Mouse (Mus musculus): ENCODE results near the gene Gtpbp1. TPM values are rescaled to one million over a fixed set of nuclear protein-coding genes. Genes with fewer than 3 reads are reported as not detected.

Gene Gtpbp1
- total RNA-seq, 2 experiments from 2014 or later, result 46.2 to 52.6 TPM

DNA sequence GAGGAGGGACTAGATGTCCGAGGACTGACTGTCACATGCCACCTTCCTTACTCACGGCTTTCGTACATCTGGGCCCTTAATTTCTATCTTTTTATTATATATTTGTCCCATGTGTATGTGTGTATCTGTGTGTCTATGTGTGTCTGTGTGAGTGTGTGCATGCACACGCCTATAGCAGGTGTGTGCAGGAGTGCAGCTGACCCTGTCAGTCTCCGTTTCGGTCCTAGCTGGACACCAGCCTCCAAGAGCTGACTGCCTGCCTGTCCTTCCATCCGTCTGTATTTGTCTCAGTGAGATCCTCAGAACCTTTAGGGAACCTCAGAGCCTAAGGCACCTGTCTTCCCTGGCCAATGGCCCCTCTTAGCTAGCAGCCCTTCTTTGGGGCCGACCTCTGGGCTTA lies 29.6 kb downstream of the Gtpbp1 start:
- no peak for DNase-seq (ENCODE audit: extremely low spot score in 1 of 2, low spot score in 1 of 2)

DNA sequence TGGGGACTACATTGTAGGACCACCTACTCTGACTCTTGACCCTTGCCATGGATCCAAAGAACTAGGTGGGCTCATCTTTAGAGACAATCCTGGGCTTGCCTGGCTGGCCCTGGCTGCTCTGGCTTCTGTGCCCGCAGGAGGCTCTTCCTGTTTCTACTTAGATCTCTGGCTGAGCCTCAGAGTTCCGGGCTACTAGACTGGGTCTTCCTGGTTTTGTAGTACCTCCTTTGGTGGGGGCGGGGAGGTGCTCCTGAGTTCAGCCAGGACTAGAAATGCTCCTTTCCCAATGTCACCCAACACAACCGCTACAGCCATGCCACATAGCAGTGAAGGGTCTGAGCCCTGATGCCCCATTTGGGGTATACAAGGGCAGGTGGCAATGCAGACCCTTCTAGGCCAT lies 30.2 kb downstream of the Gtpbp1 start:
- DNase-seq (ENCODE audit: extremely low spot score in 1 of 2, low spot score in 1 of 2), result no peak

DNA sequence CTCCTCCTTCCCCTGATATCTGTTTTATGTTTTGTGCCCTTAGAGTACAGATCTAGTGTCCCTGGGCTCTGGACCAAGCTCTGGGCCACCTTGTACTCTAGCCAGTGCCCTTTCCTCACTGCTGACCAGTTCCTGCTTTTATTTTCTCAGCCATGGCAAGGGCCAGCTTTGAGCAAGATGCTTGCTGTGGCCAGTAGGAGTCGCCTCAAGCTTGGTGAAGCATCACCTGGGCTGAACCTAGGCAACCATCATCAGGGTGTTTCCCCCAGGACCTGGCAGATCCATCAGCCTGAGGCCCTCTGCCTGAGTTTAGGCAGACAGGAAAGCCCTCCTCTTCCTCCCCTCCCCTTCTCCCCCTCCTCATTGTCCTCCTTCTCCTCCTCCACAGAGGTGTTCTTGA lies 32.8 kb downstream of the Gtpbp1 start:
- DNase-seq (ENCODE audit: extremely low spot score in 1 of 2, low spot score in 1 of 2), result peak in 1 of 2 experiments; percentile 35

DNA sequence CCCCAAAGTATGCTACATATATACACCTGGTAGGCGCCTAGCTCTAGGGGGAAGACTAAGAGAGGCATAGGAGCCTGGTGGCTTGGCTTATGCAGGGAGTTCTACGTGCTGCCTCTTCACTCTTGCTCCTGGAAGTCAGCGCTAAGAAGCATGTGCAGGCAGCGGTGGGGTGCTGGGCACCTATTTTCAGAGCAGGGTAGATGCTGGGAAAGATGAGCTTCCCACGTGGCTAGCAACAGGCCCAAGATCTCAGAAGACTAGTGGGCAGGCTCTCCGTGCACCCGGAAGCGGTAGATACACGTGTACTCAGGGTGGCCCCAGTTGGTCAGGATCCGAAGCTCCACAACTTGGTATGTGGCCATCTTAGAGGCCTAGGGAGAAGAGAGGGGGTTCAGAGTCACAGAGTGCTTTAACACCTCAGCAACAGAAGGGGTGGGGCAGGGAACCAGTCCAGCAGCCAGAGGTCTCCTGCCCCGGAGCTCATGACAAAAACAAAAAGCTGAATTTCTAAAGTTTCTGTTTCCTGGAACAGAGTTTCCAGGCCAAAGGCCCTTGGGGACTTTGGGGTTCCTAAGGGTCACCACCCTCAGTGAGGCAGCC lies 34.6 kb downstream of the Gtpbp1 start:
- no peak for DNase-seq (ENCODE audit: extremely low spot score in 1 of 2, low spot score in 1 of 2)

GRCm38 (mm10) chr15:79727840-79728239 lies 37.2 kb downstream of the Gtpbp1 start:
- DNase-seq (ENCODE audit: extremely low spot score in 1 of 2, low spot score in 1 of 2), result no peak

GRCm38 (mm10) chr15:79728311-79728710 lies 37.7 kb downstream of the Gtpbp1 start:
- no peak for DNase-seq (ENCODE audit: extremely low spot score in 1 of 2, low spot score in 1 of 2)

GRCm38 (mm10) chr15:79728731-79729388 lies 38.2 kb downstream of the Gtpbp1 start:
- DNase-seq (ENCODE audit: extremely low spot score in 1 of 2, low spot score in 1 of 2), result no peak

DNA sequence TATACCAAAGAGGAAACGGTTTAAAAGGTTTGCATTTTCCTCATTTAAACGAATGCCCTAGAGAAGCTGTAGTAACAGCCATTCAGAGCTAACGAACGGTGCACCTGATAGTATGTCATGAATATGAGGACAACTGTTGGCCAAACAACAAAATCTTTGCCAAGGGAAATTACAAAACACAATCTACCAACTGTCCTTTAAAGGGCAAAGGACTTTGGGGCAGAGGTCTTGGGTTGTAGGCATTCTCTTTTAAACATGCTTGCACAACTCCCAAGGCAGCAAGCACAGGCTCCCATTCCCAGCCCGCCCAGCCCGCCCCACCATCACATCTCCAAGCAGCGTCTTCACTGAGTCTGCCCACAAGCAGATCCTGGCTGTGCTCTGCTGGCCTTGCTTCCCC lies 40.9 kb downstream of the Gtpbp1 start:
- no peak for DNase-seq (ENCODE audit: extremely low spot score in 1 of 2, low spot score in 1 of 2)

GRCm38 (mm10) chr15:79733192-79733591 lies 42.5 kb downstream of the Gtpbp1 start:
- DNase-seq (ENCODE audit: extremely low spot score in 1 of 2, low spot score in 1 of 2), result no peak

DNA sequence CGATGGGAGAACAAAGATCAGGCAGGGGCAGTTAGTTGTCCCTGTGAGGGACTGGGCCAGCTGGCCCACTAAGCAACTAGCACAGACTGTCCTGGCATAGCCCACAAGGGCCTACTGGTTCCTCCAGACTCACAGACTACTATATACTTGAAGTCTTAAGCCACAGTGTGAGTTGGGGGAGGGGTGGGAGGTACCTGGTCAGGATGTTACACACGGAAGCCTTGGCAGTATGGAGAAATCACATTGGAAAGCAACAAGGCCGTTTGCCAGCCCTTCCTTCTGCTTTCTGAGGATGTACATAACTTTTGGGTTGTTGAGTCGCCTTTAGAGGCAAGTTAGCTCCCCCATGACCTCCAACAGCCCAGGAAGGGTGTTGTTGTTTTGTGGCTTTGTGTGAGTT lies 43.0 kb downstream of the Gtpbp1 start:
- no peak for DNase-seq (ENCODE audit: extremely low spot score in 1 of 2, low spot score in 1 of 2)

GRCm38 (mm10) chr15:79734311-79734710 lies 43.7 kb downstream of the Gtpbp1 start:
- no peak for DNase-seq (ENCODE audit: extremely low spot score in 1 of 2, low spot score in 1 of 2)

- no peak for DNase-seq (ENCODE audit: extremely low spot score in 1 of 2, low spot score in 1 of 2)
Observed at GRCm38 (mm10) chr15:79740739-79741138, 50.1 kb downstream of the Gtpbp1 start.

- no peak for DNase-seq (ENCODE audit: extremely low spot score in 1 of 2, low spot score in 1 of 2)
Observed at GRCm38 (mm10) chr15:79741173-79741858, 50.7 kb downstream of the Gtpbp1 start.

GRCm38 (mm10) chr15:79741921-79742705 lies 51.5 kb downstream of the Gtpbp1 start, which contains the start of gene Sun2:
TSS of gene Sun2 (minus strand) at chr15:79742536.
- peak; percentile 81 to 85 for DNase-seq (ENCODE audit: extremely low spot score in 1 of 2, low spot score in 1 of 2)

DNA sequence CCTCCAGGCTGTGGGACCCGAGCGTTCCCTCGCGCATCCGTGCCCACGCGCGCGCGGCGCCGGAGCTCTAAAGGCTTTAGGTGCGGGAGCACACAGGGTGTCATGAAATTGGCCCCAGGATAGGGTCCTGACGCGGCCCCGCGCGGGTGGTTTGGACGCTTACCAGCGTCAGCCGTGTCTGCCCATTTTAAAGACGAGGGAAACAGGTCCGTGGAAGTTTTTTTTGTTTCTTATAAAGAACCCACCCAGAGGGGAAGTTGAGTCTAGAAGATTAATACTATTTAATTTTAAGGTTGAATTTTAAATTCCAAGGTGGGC lies 52.0 kb downstream of the Gtpbp1 start:
- no peak for DNase-seq (ENCODE audit: extremely low spot score in 1 of 2, low spot score in 1 of 2)

- DNase-seq (ENCODE audit: extremely low spot score in 1 of 2, low spot score in 1 of 2), result no peak
Observed at GRCm38 (mm10) chr15:79744001-79744400, 53.4 kb downstream of the Gtpbp1 start.

DNA sequence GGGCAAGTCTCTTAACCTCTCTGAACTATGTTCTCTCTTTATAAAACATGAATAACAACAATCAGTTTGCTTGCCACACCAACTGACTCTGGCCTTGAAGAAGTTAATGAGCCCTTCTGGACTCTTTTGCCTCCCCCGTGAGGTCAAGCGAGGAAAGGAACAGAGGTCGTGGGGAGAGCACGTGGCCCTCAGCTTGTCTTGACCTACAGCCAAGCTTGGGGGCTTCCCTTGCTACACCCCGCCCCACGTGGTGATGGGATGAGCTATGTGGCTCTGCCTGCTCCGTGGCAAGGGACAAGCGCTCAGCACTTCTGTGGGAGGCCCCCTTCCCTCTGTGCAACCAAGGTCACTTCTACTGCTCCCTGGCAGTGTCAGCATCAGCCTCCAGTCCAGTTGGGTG lies 54.1 kb downstream of the Gtpbp1 start:
- DNase-seq (ENCODE audit: extremely low spot score in 1 of 2, low spot score in 1 of 2), result no peak

- DNase-seq (ENCODE audit: extremely low spot score in 1 of 2, low spot score in 1 of 2), result no peak
Observed at GRCm38 (mm10) chr15:79745312-79745711, 54.7 kb downstream of the Gtpbp1 start.

DNA sequence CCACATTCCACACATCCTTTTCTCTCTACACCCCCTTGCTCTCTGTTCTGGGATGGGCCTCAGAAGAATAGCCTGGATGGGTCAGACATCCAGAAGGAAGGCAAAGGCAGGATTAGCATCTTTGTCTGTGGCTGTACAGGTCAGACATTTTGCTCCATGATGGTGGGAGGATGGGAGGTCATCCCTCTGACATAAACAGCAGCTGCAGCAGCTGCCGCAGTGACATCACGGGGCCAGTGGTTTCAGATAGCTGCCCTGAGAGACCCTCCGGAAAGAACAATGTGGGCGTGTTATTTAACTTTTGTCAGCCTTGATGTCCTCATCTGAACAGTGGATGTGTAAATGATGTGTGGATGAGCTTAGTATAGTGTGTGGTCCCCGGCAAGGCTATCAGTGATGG lies 55.2 kb downstream of the Gtpbp1 start:
- no peak for DNase-seq (ENCODE audit: extremely low spot score in 1 of 2, low spot score in 1 of 2)

DNA sequence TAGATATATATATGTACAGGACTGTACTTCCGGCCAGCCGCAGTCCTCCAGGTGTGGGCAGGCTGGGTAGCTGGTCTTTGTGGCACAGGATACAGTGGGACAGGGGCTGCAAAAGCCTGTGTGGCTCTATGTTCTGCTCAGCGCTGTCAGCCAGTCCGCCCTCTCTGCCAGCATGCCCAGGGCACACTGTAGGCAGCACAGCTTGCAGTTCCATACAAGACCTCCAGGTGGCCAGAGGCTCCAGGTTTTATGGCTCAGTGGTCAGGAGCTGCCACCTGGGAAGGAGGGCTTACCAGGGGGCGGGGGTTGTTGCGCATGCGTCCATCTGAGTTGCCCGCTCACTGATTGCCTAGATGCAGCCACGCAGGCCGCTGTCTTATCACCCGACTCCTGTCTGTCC lies 57.4 kb downstream of the Gtpbp1 start:
- no peak for DNase-seq (ENCODE audit: extremely low spot score in 1 of 2, low spot score in 1 of 2)

DNA sequence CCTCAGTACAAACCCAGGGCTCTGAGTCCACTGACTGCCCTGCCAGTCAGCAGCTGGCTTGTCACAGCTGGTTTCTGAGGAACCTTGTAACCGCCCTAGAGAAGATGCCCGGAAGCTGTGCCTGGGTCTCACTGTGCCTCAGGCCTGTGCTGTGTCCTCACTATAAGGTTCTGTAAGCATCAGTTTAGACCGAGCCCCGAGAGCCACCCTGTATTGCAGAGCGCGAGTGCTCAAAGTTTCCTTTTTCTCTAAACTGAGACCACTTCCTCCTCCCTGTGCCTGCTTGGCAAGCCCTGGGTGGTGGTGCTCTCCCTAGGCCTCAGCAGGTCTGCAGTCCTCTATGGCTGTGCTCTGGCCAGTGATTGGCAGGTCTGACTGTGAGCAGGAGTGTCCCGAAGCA lies 58.5 kb downstream of the Gtpbp1 start:
- no peak for DNase-seq (ENCODE audit: extremely low spot score in 1 of 2, low spot score in 1 of 2)
